Mouse (Mus musculus) liver, embryonic 14.5 days (tissue): ENCODE results near the gene Sorcs1. TPM values are rescaled to one million over a fixed set of nuclear protein-coding genes. Genes with fewer than 3 reads are reported as not detected.

ENCODE experiments used
- ATAC-seq: fragments of 200-750 bp; cut with Nextera tagmentation; 2 replicates; pipeline ENCODE4 v1.8.0; 2017; ENCODE audit warnings: moderate number of reproducible peaks, mild to moderate bottlenecking, moderate library complexity; ENCODE audit not compliant: insufficient read depth
- DNase-seq, 3 experiments: peaks; one replicate each; pipeline ENCODE4 v3.0.0-alpha.2; 2012 to 2013; ENCODE audit warnings: low read depth in 3 of 3, low spot score in 3 of 3
- H3K27ac ChIP-seq: fragments of 300-500 bp; sonication (generic); 2 replicates; pipeline ENCODE4 v1.5.1; 2014; ENCODE audit warnings: moderate library complexity, mild to moderate bottlenecking, control low read depth, inconsistent platforms
- H3K27me3 ChIP-seq: fragments of 300-500 bp; sonication (generic); 2 replicates; pipeline ENCODE4 v1.6.1; 2014; ENCODE audit warnings: mild to moderate bottlenecking, low read length, moderate library complexity; ENCODE audit not compliant: control insufficient read depth, insufficient read depth
- H3K36me3 ChIP-seq: fragments of 300-500 bp; sonication (generic); replicated peaks from 2 replicates; pipeline ENCODE4 v1.6.1; 2014; ENCODE audit warnings: low read depth; ENCODE audit not compliant: control insufficient read depth, insufficient read depth
- H3K4me1 ChIP-seq, 2 experiments: fragments of 200-500 bp in 1 of 2; fragments of 300-500 bp in 1 of 2; sonication (generic) in 1 of 2; replicated peaks; 2 replicates each; pipeline ENCODE4 v1.6.1; 2012 to 2014; ENCODE audit warnings: antibody characterized with exemption in 1 of 2, inconsistent platforms in 1 of 2, low read length in 1 of 2; ENCODE audit not compliant: control insufficient read depth in 2 of 2, insufficient read depth in 2 of 2
- H3K4me2 ChIP-seq: fragments of 300-500 bp; sonication (generic); 2 replicates; pipeline ENCODE4 v1.6.1; 2014; ENCODE audit warnings: low read depth, mild to moderate bottlenecking, control low read depth, moderate library complexity
- H3K4me3 ChIP-seq, 2 experiments: fragments of 200-500 bp in 1 of 2; fragments of 300-500 bp in 1 of 2; sonication (generic) in 1 of 2; 2 replicates each; pipeline ENCODE4 v1.5.1; 2012 to 2014; ENCODE audit warnings: low read depth in 2 of 2, low read length in 2 of 2, mild to moderate bottlenecking in 2 of 2, control low read depth in 1 of 2, inconsistent platforms in 1 of 2, moderate library complexity in 1 of 2; ENCODE audit not compliant: insufficient read depth in 1 of 2
- H3K9ac ChIP-seq: fragments of 300-500 bp; sonication (generic); replicated peaks from 2 replicates; pipeline ENCODE4 v1.6.1; 2014; ENCODE audit warnings: mild to moderate bottlenecking, control low read depth, moderate library complexity
- H3K9me3 ChIP-seq: fragments of 300-500 bp; sonication (generic); 2 replicates; pipeline ENCODE4 v1.6.1; 2016; ENCODE audit warnings: low read length, mixed read lengths; ENCODE audit not compliant: control insufficient read depth
- CTCF ChIP-seq: IDR thresholded peaks from 2 replicates; pipeline ENCODE4 v1.5.1; 2016; ENCODE audit warnings: antibody characterized with exemption, low read depth, control low read depth
- EP300 ChIP-seq: IDR thresholded peaks from 2 replicates; pipeline ENCODE4 v1.6.1; 2016; ENCODE audit warnings: antibody characterized with exemption, low read depth
- WGBS: fragments of 180-500 bp; shearing (Covaris S2); extraction: QIAGEN DNeasy Blood & Tissue Kit; methylation state at CpG from one replicate; pipeline ENCODE4 v1.1.7; 2014; ENCODE audit not compliant: insufficient replicate concordance; 5-methylcytosine and 5-hydroxymethylcytosine counted together
- polyA plus RNA-seq, 2 experiments: library from polyadenylated mRNA; depleted of rRNA in 1 of 2; stranded (reverse) in 1 of 2; unstranded in 1 of 2; fragments of >200 nt; fragmentation: Nextera tagmentation in 1 of 2; extraction: Ambion mirVana in 1 of 2; gene quantifications; 2 replicates each; pipeline versions ENCODE4 v1.2.1 to v1.2.3; 2012 to 2014

The Sorcs1 gene
- polyA plus RNA-seq, 2 experiments = 0.13 to 0.28 TPM

DNA sequence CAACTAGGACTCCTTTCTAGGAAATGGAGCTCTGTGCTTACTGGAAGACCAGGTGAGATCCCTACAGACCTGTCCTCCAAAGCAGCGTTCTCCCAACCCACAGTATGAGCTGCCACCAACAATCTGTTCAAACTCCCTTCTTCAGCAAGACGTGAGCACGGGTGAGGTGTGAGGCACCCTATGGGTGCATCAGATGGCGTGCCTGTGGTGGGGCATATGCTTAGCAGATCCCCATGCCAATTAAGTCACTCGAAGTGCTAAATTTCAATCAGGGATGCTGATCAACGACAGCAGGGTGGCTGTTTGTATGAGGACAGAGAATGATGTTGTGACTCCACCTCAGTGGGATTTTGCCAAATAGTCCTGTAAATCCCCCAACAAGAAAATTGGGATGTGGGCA is 201.7 kb downstream of the Sorcs1 start:
- no peak overlapping the region for H3K9ac ChIP-seq
- no peak for ATAC-seq
- H3K4me3 ChIP-seq = no peak overlapping the region
- no peaks in the 10 kb centered on the region for H3K27me3 ChIP-seq
- WGBS = 36% methylated on average over 6 of the region's 6 CpGs
- H3K9me3 ChIP-seq = no peaks in the 10 kb centered on the region
- TF ChIP-seq CTCF (no peak), EP300 (no peak)
- no peaks in the 10 kb centered on the region for H3K4me1 ChIP-seq
- H3K36me3 ChIP-seq = no peaks in the 10 kb centered on the region
- H3K27ac ChIP-seq = no peak overlapping the region
- no peak overlapping the region for H3K4me2 ChIP-seq
- no peak for DNase-seq

- H3K9ac ChIP-seq = no peak overlapping the region
- no peaks in the 10 kb centered on the region for H3K36me3 ChIP-seq
- H3K4me1 ChIP-seq = no peaks in the 10 kb centered on the region
- DNase-seq (no peak), ATAC-seq (no peak)
- no peak overlapping the region for H3K4me2 ChIP-seq
- WGBS = 62% methylated on average over 3 of the region's 3 CpGs
- no peaks in the 10 kb centered on the region for H3K27me3 ChIP-seq
- H3K4me3 ChIP-seq = no peak overlapping the region
- TF ChIP-seq CTCF = no peak
- TF ChIP-seq EP300 = no peak
- H3K9me3 ChIP-seq = no peaks in the 10 kb centered on the region
- H3K27ac ChIP-seq = no peak overlapping the region
Measured at GRCm38 (mm10) chr19:50468592-50468991, 209.9 kb downstream of the Sorcs1 start.

GRCm38 (mm10) chr19:50464811-50465210 is 213.6 kb downstream of the Sorcs1 start:
- H3K36me3 ChIP-seq = no peaks in the 10 kb centered on the region
- H3K4me3 ChIP-seq = no peak overlapping the region
- ATAC-seq = no peak
- H3K4me1 ChIP-seq = no peaks in the 10 kb centered on the region
- DNase-seq = no peak
- no peaks in the 10 kb centered on the region for H3K27me3 ChIP-seq
- no peak for TF ChIP-seq EP300
- no peaks in the 10 kb centered on the region for H3K9me3 ChIP-seq
- no peak overlapping the region for H3K4me2 ChIP-seq
- no peak overlapping the region for H3K9ac ChIP-seq
- no peak overlapping the region for H3K27ac ChIP-seq
- WGBS = 53% methylated on average over 6 of the region's 6 CpGs

- Histone ChIP-seq H3K4me1 (no peaks in the 10 kb centered on the region), H3K27me3 (no peaks in the 10 kb centered on the region), H3K9ac (no peak overlapping the region), H3K27ac (no peak overlapping the region), H3K9me3 (no peaks in the 10 kb centered on the region), H3K36me3 (no peaks in the 10 kb centered on the region), H3K4me2 (no peak overlapping the region), H3K4me3 (no peak overlapping the region)
- DNase-seq = no peak
- no peak for ATAC-seq
- WGBS = 82% methylated on average over 5 of the region's 5 CpGs
- TF ChIP-seq CTCF (no peak), EP300 (no peak)
Measured at GRCm38 (mm10) chr19:50458581-50458980, 219.9 kb downstream of the Sorcs1 start.

DNA sequence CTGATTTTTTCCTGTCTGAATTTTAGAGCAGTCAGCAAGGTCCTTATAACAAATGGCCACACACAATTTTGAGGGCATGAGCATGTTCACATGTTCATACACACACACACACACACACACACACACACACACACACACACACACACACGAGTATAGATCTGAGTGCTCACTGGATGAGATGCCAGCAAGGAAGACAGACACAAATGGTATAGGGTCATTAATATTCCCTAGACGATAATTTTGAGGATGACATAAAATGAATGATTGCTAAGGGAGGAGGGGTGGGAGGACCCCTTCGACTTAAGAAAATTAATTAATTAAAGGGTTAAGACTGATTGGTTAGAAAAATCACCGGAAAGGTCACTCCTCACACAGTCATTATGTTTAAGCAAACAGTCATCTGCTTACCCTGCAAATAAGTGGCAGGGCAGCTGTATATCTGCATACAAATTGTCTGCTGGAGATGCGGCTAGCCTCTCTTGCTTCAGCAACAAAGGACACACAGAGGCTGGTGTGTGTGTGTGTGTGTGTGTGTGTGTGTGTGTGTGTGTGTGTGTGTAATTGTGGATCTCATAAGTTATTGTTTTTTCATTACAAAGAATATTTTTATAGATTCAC is 221.1 kb downstream of the Sorcs1 start:
- ATAC-seq (no peak), DNase-seq (no peak)
- H3K27me3 ChIP-seq = no peaks in the 10 kb centered on the region
- no peak overlapping the region for H3K27ac ChIP-seq
- TF ChIP-seq EP300 (no peak), CTCF (no peak)
- H3K4me2 ChIP-seq = no peak overlapping the region
- H3K9me3 ChIP-seq = no peaks in the 10 kb centered on the region
- WGBS = 45% methylated on average over 5 of the region's 5 CpGs
- no peaks in the 10 kb centered on the region for H3K4me1 ChIP-seq
- H3K9ac ChIP-seq = no peak overlapping the region
- H3K36me3 ChIP-seq = no peaks in the 10 kb centered on the region
- H3K4me3 ChIP-seq = no peak overlapping the region
